Mouse (Mus musculus): ENCODE results near the gene Rb1. TPM values are rescaled to one million over a fixed set of nuclear protein-coding genes. Genes with fewer than 3 reads are reported as not detected.

The Rb1 gene
- polyA plus RNA-seq, 1 experiment from 2014 or later = 21.8 TPM

DNA sequence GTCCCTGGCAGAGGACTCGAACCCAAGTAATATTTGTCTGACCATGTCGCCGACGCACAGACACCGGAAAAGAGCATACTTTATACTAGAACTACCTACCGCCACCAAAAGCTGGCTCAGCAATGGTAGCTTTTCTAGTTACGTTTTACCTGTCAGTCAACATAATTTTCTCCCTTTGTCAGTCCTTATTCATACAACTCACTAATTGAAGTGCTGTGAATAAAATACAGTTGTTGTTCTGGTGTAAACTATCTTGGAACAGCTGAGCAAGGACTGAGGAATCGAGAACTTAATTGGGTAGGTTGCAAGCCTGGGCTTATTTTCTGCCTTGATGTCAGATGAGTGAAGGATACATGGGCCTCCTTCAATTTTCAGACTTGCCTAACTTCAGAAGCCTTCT, 889 bp upstream of the Rb1 start:
- no peaks in the 10 kb centered on the region for H3K9me3 ChIP-seq (ENCODE audit: control insufficient read depth, low read length)
- peak overlapping the region; percentile 75 for H3K4me3 ChIP-seq (ENCODE audit: low read depth, low read length)
- H3K4me1 ChIP-seq (replicated peaks; ENCODE audit: control insufficient read depth, insufficient read depth, low read length) = peaks cover 4% of the 10 kb centered on the region; the same call in 1 of the 2 replicates
- no peak for ATAC-seq (replicated peaks; ENCODE audit: low FRiP score, low TSS enrichment, low read depth)
- 9% methylated on average over 8 of the region's 8 CpGs for WGBS
- no peaks in the 10 kb centered on the region for H3K27me3 ChIP-seq (replicated peaks; ENCODE audit: control insufficient read depth, insufficient read depth, low read length)
- peak overlapping the region; percentile 88 for H3K4me2 ChIP-seq (ENCODE audit: low read length)
- peak overlapping the region; percentile 69; the same call in 1 of the 2 replicates for H3K27ac ChIP-seq (ENCODE audit: low read depth)
- H3K9ac ChIP-seq (ENCODE audit: low read length) = peak overlapping the region; percentile 72
- H3K36me3 ChIP-seq (ENCODE audit: control insufficient read depth, insufficient read depth, low read length) = no peaks in the 10 kb centered on the region
- no peak for DNase-seq (ENCODE audit: low spot score)

DNA sequence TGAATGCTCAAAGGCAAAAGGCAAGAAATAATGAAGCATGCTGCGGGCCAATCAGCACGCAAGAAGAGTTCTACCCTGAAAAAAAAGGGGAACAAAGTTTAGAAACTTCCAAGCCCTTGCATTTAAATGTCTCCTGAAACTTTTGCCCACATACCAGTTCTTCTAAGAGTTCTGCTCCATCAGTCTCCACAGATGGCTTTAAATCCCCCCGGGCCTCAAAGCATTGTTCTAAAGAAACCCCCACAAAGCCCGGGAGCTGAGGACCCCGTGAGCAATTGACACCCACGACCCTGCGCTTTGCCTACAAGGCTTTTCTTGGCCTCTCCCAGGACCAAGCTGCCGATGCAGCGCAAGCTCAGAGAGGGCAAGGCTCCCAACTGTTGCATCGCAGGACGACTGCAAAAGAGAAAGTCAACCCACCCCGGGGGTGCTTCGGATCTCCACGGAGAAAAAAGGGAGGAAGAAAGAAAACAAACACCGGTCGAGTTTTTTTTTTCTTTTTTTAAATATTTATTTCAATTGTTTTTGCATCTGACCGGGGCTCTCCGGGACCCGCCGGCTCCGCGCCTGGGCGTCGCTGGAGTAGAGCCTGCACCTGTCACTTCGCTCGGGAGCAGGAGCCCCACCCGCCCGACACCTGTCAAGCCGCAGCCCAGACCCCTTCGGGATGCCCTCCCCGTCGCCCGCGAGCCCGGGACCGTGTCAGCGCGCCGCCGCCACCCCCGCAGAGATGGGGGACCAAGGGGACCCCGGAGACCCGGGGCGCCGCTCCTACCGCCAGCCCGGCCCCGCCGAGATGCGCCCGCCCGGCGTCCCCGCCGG, 777 bp downstream of the Rb1 start:
- no peaks in the 10 kb centered on the region for H3K27me3 ChIP-seq (replicated peaks; ENCODE audit: control insufficient read depth, insufficient read depth, low read length)
- peak; percentile 79 for DNase-seq (ENCODE audit: low spot score)
- peak; percentile 56 for ATAC-seq (replicated peaks; ENCODE audit: low FRiP score, low TSS enrichment, low read depth)
- H3K9ac ChIP-seq (ENCODE audit: low read length) = peak overlapping the region; percentile 72
- H3K36me3 ChIP-seq (ENCODE audit: control insufficient read depth, insufficient read depth, low read length) = no peaks in the 10 kb centered on the region
- H3K27ac ChIP-seq (ENCODE audit: low read depth) = peak overlapping the region; percentile 69
- H3K9me3 ChIP-seq (ENCODE audit: control insufficient read depth, low read length) = no peaks in the 10 kb centered on the region
- H3K4me2 ChIP-seq (ENCODE audit: low read length) = peak overlapping the region; percentile 88
- peak overlapping the region; percentile 75 for H3K4me3 ChIP-seq (ENCODE audit: low read depth, low read length)
- peaks cover 4% of the 10 kb centered on the region; the same call in 1 of the 2 replicates for H3K4me1 ChIP-seq (replicated peaks; ENCODE audit: control insufficient read depth, insufficient read depth, low read length)
- under 1% methylated on average over 46 of the region's 55 CpGs for WGBS

- WGBS = 78% methylated on average over 2 of the region's 2 CpGs
- Histone ChIP-seq H3K36me3 (ENCODE audit: control insufficient read depth, insufficient read depth, low read length) (no peaks in the 10 kb centered on the region), H3K27me3 (replicated peaks; ENCODE audit: control insufficient read depth, insufficient read depth, low read length) (no peaks in the 10 kb centered on the region), H3K27ac (ENCODE audit: low read depth) (no peak overlapping the region), H3K4me2 (ENCODE audit: low read length) (no peak overlapping the region), H3K9ac (ENCODE audit: low read length) (no peak overlapping the region), H3K4me1 (replicated peaks; ENCODE audit: control insufficient read depth, insufficient read depth, low read length) (peaks cover 4% of the 10 kb centered on the region; the same call in 1 of the 2 replicates), H3K9me3 (ENCODE audit: control insufficient read depth, low read length) (no peaks in the 10 kb centered on the region), H3K4me3 (ENCODE audit: low read depth, low read length) (no peak overlapping the region)
- DNase-seq (ENCODE audit: low spot score) (no peak), ATAC-seq (replicated peaks; ENCODE audit: low FRiP score, low TSS enrichment, low read depth) (no peak)
These were observed 1.7 kb downstream of the Rb1 start for GRCm38 (mm10) chr14:73323965-73324364.

- Histone ChIP-seq H3K4me1 (replicated peaks; ENCODE audit: control insufficient read depth, insufficient read depth, low read length) (peaks cover 4% of the 10 kb centered on the region; the same call in 1 of the 2 replicates), H3K27ac (ENCODE audit: low read depth) (no peak overlapping the region), H3K36me3 (ENCODE audit: control insufficient read depth, insufficient read depth, low read length) (no peaks in the 10 kb centered on the region), H3K4me3 (ENCODE audit: low read depth, low read length) (no peak overlapping the region), H3K9ac (ENCODE audit: low read length) (no peak overlapping the region), H3K4me2 (ENCODE audit: low read length) (no peak overlapping the region), H3K27me3 (replicated peaks; ENCODE audit: control insufficient read depth, insufficient read depth, low read length) (no peaks in the 10 kb centered on the region), H3K9me3 (ENCODE audit: control insufficient read depth, low read length) (no peaks in the 10 kb centered on the region)
- WGBS = 76% methylated on average over 3 of the region's 3 CpGs
- ATAC-seq (replicated peaks; ENCODE audit: low FRiP score, low TSS enrichment, low read depth) (no peak), DNase-seq (ENCODE audit: low spot score) (no peak)
These were observed 3.5 kb downstream of the Rb1 start for GRCm38 (mm10) chr14:73322142-73322541.

- no peaks in the 10 kb centered on the region for H3K9me3 ChIP-seq (ENCODE audit: control insufficient read depth, low read length)
- DNase-seq (ENCODE audit: low spot score) (no peak), ATAC-seq (replicated peaks; ENCODE audit: low FRiP score, low TSS enrichment, low read depth) (no peak)
- no peak overlapping the region for H3K9ac ChIP-seq (ENCODE audit: low read length)
- no peaks in the 10 kb centered on the region for H3K36me3 ChIP-seq (ENCODE audit: control insufficient read depth, insufficient read depth, low read length)
- no peaks in the 10 kb centered on the region for H3K4me1 ChIP-seq (replicated peaks; ENCODE audit: control insufficient read depth, insufficient read depth, low read length)
- H3K27ac ChIP-seq (ENCODE audit: low read depth) = no peak overlapping the region
- H3K4me2 ChIP-seq (ENCODE audit: low read length) = no peak overlapping the region
- no peak overlapping the region for H3K4me3 ChIP-seq (ENCODE audit: low read depth, low read length)
- H3K27me3 ChIP-seq (replicated peaks; ENCODE audit: control insufficient read depth, insufficient read depth, low read length) = no peaks in the 10 kb centered on the region
These were observed 8.7 kb downstream of the Rb1 start for GRCm38 (mm10) chr14:73316933-73317332.

GRCm38 (mm10) chr14:73313864-73314263, 11.8 kb downstream of the Rb1 start:
- H3K27me3 ChIP-seq (replicated peaks; ENCODE audit: control insufficient read depth, insufficient read depth, low read length) = no peaks in the 10 kb centered on the region
- no peak overlapping the region for H3K4me3 ChIP-seq (ENCODE audit: low read depth, low read length)
- DNase-seq (ENCODE audit: low spot score) (no peak), ATAC-seq (replicated peaks; ENCODE audit: low FRiP score, low TSS enrichment, low read depth) (no peak)
- no peak overlapping the region for H3K4me2 ChIP-seq (ENCODE audit: low read length)
- H3K4me1 ChIP-seq (replicated peaks; ENCODE audit: control insufficient read depth, insufficient read depth, low read length) = no peaks in the 10 kb centered on the region
- no peak overlapping the region for H3K27ac ChIP-seq (ENCODE audit: low read depth)
- H3K9me3 ChIP-seq (ENCODE audit: control insufficient read depth, low read length) = no peaks in the 10 kb centered on the region
- no peaks in the 10 kb centered on the region for H3K36me3 ChIP-seq (ENCODE audit: control insufficient read depth, insufficient read depth, low read length)
- 81% methylated on average over 4 of the region's 4 CpGs for WGBS
- H3K9ac ChIP-seq (ENCODE audit: low read length) = no peak overlapping the region

- Histone ChIP-seq H3K36me3 (ENCODE audit: control insufficient read depth, insufficient read depth, low read length) (no peaks in the 10 kb centered on the region), H3K27me3 (replicated peaks; ENCODE audit: control insufficient read depth, insufficient read depth, low read length) (no peaks in the 10 kb centered on the region), H3K9me3 (ENCODE audit: control insufficient read depth, low read length) (no peaks in the 10 kb centered on the region), H3K4me2 (ENCODE audit: low read length) (no peak overlapping the region), H3K4me1 (replicated peaks; ENCODE audit: control insufficient read depth, insufficient read depth, low read length) (no peaks in the 10 kb centered on the region), H3K27ac (ENCODE audit: low read depth) (no peak overlapping the region), H3K4me3 (ENCODE audit: low read depth, low read length) (no peak overlapping the region), H3K9ac (ENCODE audit: low read length) (no peak overlapping the region)
- DNase-seq (ENCODE audit: low spot score) (no peak), ATAC-seq (replicated peaks; ENCODE audit: low FRiP score, low TSS enrichment, low read depth) (no peak)
- WGBS = 47% methylated on average over 5 of the region's 5 CpGs
These were observed 12.2 kb downstream of the Rb1 start for GRCm38 (mm10) chr14:73313396-73313795.

DNA sequence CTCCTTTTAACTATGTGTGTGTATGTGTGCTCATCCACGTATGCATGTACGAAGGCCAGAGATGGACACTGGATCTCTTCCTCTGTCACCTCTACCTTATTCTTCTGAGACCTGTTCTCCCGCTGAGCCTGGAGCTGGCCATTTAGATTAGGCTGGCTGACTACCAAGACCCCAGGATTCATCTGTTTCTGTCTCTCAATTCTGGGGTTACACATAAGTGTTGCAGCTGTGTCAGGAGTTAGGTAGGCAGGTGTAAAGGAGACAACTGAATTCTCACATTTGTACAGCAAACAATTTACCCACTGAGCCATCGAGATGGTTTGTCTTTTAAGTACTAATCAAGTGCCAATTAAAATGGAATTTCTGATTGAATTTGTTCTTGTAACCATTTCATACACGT, 12.7 kb downstream of the Rb1 start:
- Histone ChIP-seq H3K36me3 (ENCODE audit: control insufficient read depth, insufficient read depth, low read length) (no peaks in the 10 kb centered on the region), H3K4me3 (ENCODE audit: low read depth, low read length) (no peak overlapping the region), H3K9ac (ENCODE audit: low read length) (no peak overlapping the region), H3K27me3 (replicated peaks; ENCODE audit: control insufficient read depth, insufficient read depth, low read length) (no peaks in the 10 kb centered on the region), H3K4me2 (ENCODE audit: low read length) (no peak overlapping the region), H3K27ac (ENCODE audit: low read depth) (no peak overlapping the region), H3K4me1 (replicated peaks; ENCODE audit: control insufficient read depth, insufficient read depth, low read length) (no peaks in the 10 kb centered on the region), H3K9me3 (ENCODE audit: control insufficient read depth, low read length) (no peaks in the 10 kb centered on the region)
- DNase-seq (ENCODE audit: low spot score) (no peak), ATAC-seq (replicated peaks; ENCODE audit: low FRiP score, low TSS enrichment, low read depth) (no peak)
- WGBS = 81% methylated on average over 5 of the region's 5 CpGs

DNA sequence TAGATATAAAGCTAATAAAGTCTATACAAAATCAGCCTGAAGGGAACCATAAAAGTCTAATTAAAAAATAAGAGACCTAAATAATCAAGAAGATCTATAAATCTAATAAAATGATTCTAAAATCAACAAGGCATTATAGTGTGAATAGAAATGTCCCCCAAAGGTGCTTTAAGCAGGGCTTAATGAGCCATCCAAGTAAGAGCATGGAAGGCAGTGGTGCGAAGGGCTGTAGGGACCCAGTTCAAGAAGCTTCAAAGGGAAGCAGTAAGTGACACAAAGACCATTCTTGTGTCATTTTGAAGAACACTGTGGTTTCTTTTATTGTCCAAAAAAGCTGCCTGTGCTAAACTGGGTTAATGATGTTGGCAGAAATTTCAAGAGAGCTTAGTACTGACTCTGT, 18.1 kb downstream of the Rb1 start:
- Histone ChIP-seq H3K27ac (ENCODE audit: low read depth) (no peak overlapping the region), H3K27me3 (replicated peaks; ENCODE audit: control insufficient read depth, insufficient read depth, low read length) (no peaks in the 10 kb centered on the region), H3K9ac (ENCODE audit: low read length) (no peak overlapping the region), H3K36me3 (ENCODE audit: control insufficient read depth, insufficient read depth, low read length) (no peaks in the 10 kb centered on the region), H3K9me3 (ENCODE audit: control insufficient read depth, low read length) (no peaks in the 10 kb centered on the region), H3K4me2 (ENCODE audit: low read length) (no peak overlapping the region), H3K4me1 (replicated peaks; ENCODE audit: control insufficient read depth, insufficient read depth, low read length) (no peaks in the 10 kb centered on the region), H3K4me3 (ENCODE audit: low read depth, low read length) (no peak overlapping the region)
- DNase-seq (ENCODE audit: low spot score) = no peak
- 91% methylated on average over 1 of the region's 1 CpGs for WGBS
- no peak for ATAC-seq (replicated peaks; ENCODE audit: low FRiP score, low TSS enrichment, low read depth)
